Comparison of ENCODE assay signal across 19 mouse cellular contexts in the genomic region with DNA sequence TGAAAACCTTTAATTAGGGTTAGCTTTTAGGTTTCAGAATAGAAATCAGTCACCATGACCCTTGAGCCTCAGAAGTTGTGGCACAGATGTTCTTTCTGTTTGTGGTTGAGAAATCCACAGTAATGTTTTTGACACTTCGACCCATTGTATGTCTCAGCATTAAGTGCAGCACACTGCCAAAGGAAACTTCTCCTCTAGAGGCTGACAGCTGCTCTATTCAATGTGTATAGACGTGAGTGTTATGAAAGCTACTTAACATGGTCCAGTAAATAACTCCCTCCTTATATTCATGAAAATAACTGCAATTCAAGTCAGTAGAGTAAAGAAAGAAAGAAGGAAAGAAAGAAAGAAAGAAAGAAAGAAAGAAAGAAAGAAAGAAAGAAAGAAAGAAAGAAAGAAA.
DNase-seq lines count a peak whose midpoint lies in the region; ATAC-seq lines count a peak whose summit lies in the region.
"Had no signal": no experiment of that assay in that cellular context is flagged by ENCODE, and none has a peak within 500 bp of the region (broad histone marks: within the 10 kb centered on the region; RNA-seq: fewer than 3 reads in every experiment).

No protein-coding gene starts in this region.

- no peaks in the 10 kb centered on the region for H3K9me3 ChIP-seq in forebrain, embryonic 16.5 days (ENCODE audit: control insufficient read depth, low read length)
- H3K9me3 ChIP-seq in forebrain, embryonic 10.5 days: no peaks in the 10 kb centered on the region
- H3K9me3 ChIP-seq in lung, embryonic 16.5 days (ENCODE audit: control insufficient read depth, low read length): no peaks in the 10 kb centered on the region
- H3K9me3 ChIP-seq: embryonic facial prominence, embryonic 10.5 days; embryonic facial prominence, embryonic 12.5 days; forebrain, embryonic 12.5 days had no signal

- no peak for DNase-seq in forebrain, embryonic 10.5 days (ENCODE audit: extremely low spot score, low spot score)
- no peak for DNase-seq in lung, postnatal 14 days
- peak; percentile 3 for DNase-seq in retina, embryonic 14.5 days (ENCODE audit: low spot score)
- DNase-seq in retina, postnatal 1 day: no peak
- no peak for DNase-seq in right cerebral cortex, adult 18-20 months
- DNase-seq: adrenal gland, adult 2 months; adrenal gland, postnatal 10 days; adrenal gland, postnatal 25 days; cerebellum, adult 11-12 months; cerebellum, adult 2 months; cerebellum, adult 9-10 months; cerebellum, postnatal 10 days; cerebellum, postnatal 25 days; forebrain, postnatal 0 days had no signal

- no peak overlapping the region for H3K4me3 ChIP-seq in forebrain, embryonic 16.5 days (replicated peaks; ENCODE audit: low read length)
- H3K4me3 ChIP-seq in forebrain, embryonic 10.5 days: no peak overlapping the region
- H3K4me3 ChIP-seq in lung, embryonic 16.5 days (ENCODE audit: low read length): no peak overlapping the region
- H3K4me3 ChIP-seq: embryonic facial prominence, embryonic 10.5 days; embryonic facial prominence, embryonic 12.5 days; forebrain, embryonic 12.5 days had no signal

- no peaks in the 10 kb centered on the region for H3K4me1 ChIP-seq in forebrain, embryonic 16.5 days (replicated peaks; ENCODE audit: control insufficient read depth, insufficient read depth, low read length)
- H3K4me1 ChIP-seq in forebrain, embryonic 10.5 days: no peaks in the 10 kb centered on the region
- no peaks in the 10 kb centered on the region for H3K4me1 ChIP-seq in lung, embryonic 16.5 days (replicated peaks; ENCODE audit: control insufficient read depth, insufficient read depth, low read length)
- H3K4me1 ChIP-seq: embryonic facial prominence, embryonic 10.5 days; embryonic facial prominence, embryonic 12.5 days; forebrain, embryonic 12.5 days had no signal

- no peak overlapping the region for H3K4me2 ChIP-seq in forebrain, embryonic 16.5 days (ENCODE audit: low read length)
- no peak overlapping the region for H3K4me2 ChIP-seq in lung, embryonic 16.5 days (ENCODE audit: low read depth, low read length)
- H3K4me2 ChIP-seq: embryonic facial prominence, embryonic 12.5 days; forebrain, embryonic 12.5 days had no signal

- H3K27ac ChIP-seq in forebrain, embryonic 16.5 days (ENCODE audit: low read length): no peak overlapping the region
- no peak overlapping the region for H3K27ac ChIP-seq in forebrain, embryonic 10.5 days
- no peak overlapping the region for H3K27ac ChIP-seq in lung, embryonic 16.5 days (ENCODE audit: low read length)
- H3K27ac ChIP-seq: embryonic facial prominence, embryonic 10.5 days; embryonic facial prominence, embryonic 12.5 days; forebrain, embryonic 12.5 days had no signal

- ATAC-seq in forebrain, embryonic 16.5 days: peak; percentile 62; the same call in 1 of the 2 replicates
- peak; percentile 59; the same call in 1 of the 2 replicates for ATAC-seq in lung, embryonic 16.5 days (ENCODE audit: low read depth)
- ATAC-seq: forebrain, postnatal 0 days had no signal

- WGBS in forebrain, embryonic 16.5 days: 25% methylated on average over 2 of the region's 2 CpGs
- WGBS in forebrain, embryonic 10.5 days: 74% methylated on average over 2 of the region's 2 CpGs
- 39% methylated on average over 2 of the region's 2 CpGs for WGBS in lung, embryonic 16.5 days

- no peaks in the 10 kb centered on the region for H3K36me3 ChIP-seq in forebrain, embryonic 16.5 days (ENCODE audit: control insufficient read depth, insufficient read depth)
- no peaks in the 10 kb centered on the region for H3K36me3 ChIP-seq in forebrain, embryonic 10.5 days (replicated peaks)
- H3K36me3 ChIP-seq in lung, embryonic 16.5 days (ENCODE audit: control insufficient read depth, insufficient read depth, low read length): no peaks in the 10 kb centered on the region
- H3K36me3 ChIP-seq: embryonic facial prominence, embryonic 10.5 days; embryonic facial prominence, embryonic 12.5 days; forebrain, embryonic 12.5 days had no signal

- H3K9ac ChIP-seq in forebrain, embryonic 16.5 days (replicated peaks; ENCODE audit: low read depth, low read length): no peak overlapping the region
- H3K9ac ChIP-seq in lung, embryonic 16.5 days (ENCODE audit: low read length): no peak overlapping the region
- H3K9ac ChIP-seq: embryonic facial prominence, embryonic 12.5 days; forebrain, embryonic 12.5 days; forebrain, postnatal 0 days had no signal

- H3K27me3 ChIP-seq in forebrain, embryonic 16.5 days (replicated peaks; ENCODE audit: control insufficient read depth, insufficient read depth, low read length): no peaks in the 10 kb centered on the region
- H3K27me3 ChIP-seq in forebrain, embryonic 10.5 days (ENCODE audit: poor library complexity, severe bottlenecking): no peaks in the 10 kb centered on the region
- H3K27me3 ChIP-seq in lung, embryonic 16.5 days (ENCODE audit: control insufficient read depth, insufficient read depth, low read depth, low read length): no peaks in the 10 kb centered on the region
- H3K27me3 ChIP-seq: embryonic facial prominence, embryonic 12.5 days; forebrain, embryonic 12.5 days had no signal
